Mouse (Mus musculus) ovary, postnatal 10 days (tissue): ENCODE results near the gene Gm9573.

ENCODE experiments used
- DNase-seq: peaks from one replicate; pipeline ENCODE4 v3.0.0; 2022; ENCODE audit warnings: low spot score

Gene Gm9573

DNA sequence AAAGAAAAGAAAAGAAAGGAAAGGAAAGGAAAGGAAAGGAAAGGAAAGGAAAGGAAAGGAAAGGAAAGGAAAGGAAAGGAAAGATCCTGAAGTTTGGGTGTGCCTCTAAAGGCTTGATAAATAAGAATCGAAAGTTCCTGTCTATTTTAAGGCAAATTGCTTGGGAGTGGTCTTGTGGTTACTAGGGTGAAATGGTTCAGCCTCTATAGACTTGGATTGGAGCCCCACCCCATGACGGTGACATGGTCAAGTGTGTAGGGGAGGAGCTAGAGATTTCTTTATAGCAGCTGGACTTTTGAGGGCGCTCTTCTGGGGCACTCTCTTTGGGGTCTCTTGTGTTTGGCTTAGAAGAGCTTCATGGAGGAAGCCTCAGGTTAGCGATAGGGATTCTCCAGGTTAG lies 32.7 kb downstream of the Gm9573 start:
- DNase-seq = no peak

DNA sequence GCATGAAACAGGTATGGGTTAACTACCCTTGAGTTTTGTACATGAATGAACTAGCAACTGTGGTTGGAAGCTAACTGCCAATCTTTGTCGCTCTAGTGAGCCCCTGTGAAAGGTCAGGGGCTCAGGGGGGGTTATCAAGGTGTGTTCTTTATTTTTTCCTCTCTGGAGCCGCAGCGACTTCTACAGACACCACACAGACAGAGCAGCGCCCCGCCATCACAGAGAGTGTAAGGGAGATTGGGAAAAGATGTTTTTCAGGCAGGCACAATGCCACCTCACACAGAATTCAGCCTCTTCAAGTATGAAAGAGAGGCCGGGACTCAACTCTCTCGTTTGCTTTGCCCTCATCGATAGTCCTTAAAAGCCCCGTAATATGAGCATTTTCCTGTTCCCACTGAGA lies 34.3 kb downstream of the Gm9573 start:
- no peak for DNase-seq

DNA sequence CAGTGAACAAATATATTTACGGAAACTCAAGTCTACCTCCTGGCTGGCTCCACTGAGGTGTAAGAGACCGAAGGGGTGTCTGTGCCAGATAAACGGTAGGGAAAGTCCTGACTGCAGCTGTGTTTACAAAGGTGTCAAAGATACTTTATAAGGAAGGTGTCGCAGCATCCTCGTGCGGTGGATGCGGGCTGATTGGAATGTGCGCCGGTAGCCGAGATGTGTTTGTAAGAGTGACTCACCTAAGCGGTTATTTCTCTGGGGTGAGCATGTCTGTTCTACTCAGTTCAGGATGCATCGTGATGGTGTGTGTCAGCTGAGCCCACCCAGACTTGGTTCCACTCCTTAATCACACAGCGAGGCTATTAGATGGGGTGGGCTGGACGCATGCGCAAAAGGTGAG lies 34.7 kb downstream of the Gm9573 start:
- no peak for DNase-seq

DNA sequence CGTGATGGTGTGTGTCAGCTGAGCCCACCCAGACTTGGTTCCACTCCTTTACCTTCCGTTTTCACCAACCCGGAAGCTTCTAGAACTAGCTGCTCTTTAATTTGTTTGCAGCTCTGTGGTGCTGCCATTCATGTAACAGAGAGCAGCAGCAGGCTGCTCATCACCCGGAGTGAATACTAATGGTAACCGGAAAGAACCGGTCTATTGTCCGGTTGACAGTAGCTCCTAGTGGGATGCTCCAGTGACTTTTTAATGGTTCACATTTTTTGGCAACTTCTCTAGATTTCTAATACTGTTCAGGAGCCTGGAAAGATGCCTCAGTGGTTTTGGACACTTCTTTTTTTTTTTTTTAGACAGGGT lies 35.2 kb downstream of the Gm9573 start:
- no peak for DNase-seq

DNA sequence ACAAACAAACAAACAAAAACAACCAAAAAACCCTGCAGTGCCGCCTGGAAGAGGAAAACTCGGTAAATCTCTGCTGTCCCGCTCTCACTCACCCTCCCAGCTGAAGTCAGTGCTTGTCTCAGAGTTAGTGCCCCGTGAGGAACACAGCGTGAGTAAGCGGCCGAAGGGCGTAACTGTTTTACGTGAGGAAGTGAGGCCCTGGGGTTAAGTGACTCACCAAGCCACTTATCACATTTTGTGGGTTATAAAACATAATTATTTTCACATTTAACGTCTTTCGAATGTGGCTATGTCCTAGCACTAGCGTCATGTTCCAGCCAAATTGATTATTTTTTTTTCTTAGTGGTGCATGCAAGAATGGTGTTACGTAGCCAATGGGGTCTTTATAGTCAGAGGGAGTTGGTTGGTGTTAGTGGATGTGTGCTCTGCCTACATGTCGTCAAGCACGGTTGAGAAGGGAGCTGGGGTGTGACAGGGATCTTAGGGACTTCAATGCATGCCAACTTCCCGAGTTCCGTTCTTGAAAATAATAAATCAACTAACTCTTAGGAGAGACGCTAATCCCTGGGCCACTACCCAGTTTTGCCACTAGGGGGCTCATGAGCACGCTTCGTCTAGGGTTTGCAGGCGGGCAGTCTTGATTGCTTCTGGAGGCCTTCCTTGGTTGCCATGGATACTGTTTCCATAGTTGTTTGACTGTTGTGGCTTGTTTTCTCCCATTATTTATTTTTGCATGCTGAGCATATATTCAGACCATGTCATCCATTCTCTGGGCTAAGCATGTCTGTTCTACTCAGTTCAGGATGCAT lies 35.8 kb downstream of the Gm9573 start:
- DNase-seq = peak; percentile 31

DNA sequence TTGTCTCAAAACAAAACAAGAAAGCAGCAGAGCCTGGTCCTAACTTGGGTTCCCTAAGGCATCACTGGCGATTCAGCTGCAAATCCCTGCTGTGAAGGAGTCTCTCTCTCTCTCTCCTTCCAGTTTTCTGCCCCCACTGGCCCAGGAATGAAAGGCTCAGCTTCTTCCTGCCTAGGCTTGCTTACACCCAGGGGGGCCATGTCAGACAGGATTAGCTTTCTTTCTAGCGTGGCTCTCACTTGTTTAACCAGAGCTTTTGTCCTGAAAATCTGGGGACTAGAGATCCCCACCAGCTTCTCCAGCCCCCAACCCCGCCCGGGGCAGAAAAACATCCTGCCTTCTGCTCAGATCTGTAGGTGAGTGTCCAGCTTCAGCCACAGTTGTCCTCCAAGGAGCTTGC lies 38.0 kb downstream of the Gm9573 start:
- no peak for DNase-seq

DNA sequence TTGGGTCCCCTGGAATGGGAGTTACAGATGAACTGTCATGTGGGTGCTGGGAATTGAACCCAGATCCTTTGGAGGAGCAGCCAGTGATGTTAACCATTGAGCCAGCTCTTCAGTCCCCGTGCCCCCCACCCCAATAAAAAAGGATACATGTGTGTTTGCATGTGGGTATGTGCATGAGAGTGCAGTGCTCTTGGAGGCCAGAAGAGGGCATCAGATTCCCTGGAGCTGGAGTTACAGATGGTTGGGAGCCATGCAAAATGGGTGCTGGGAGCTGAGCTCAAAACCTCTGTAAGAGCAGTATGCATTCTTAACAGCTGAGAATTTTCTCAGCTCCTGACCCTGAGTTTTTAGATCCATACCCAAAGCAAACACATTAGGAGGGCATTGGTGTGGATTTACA lies 39.1 kb downstream of the Gm9573 start:
- no peak for DNase-seq

DNA sequence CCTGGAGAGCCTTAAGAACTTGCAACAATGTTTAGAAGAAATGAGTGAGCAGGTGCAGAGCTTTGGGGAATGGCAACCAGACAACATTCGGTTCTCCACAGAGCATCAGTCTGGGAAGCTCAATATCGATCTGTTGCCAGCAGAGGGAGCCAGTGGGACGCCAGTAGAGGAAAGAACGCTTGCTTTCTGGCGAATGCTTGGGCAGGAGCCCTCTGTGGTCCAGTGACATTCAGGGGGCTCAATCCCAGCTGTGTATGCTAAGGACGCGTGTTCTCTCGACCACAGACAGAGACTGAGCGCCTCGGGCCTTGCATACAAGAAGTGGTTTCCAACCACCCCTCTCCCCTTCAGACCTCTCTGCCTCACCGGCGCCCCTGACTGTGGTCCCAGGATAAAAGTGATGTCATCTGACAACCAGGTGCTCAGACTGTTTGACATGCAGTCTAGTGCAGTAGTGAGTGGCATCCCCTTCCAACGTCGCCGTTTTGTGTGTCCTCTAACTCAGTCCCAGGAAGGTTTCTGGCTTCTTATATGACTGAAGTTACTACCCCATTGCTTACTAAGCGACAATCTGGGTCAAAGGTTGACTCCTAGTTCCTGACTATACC lies 42.0 kb downstream of the Gm9573 start:
- peak; percentile 52 for DNase-seq

DNA sequence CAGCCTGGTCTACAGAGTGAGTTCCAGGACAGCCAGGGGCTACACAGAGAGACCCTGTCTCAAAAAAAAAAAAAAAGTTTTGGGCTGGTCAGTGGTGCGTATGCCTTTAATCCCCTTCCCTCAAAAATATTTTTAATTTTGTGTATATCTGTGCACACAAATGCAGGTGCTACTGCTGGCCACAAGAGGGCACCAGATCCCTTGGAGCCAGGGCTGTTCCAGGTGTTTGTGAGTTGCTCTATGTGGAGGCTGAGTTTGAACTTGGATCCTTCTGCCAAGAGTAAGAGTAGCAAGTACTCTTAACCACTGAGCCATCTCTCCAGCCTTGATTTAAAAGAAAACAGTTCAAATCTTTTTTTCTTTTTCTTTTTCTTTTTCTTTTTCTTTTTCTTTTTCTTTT lies 43.5 kb downstream of the Gm9573 start:
- DNase-seq = no peak

DNA sequence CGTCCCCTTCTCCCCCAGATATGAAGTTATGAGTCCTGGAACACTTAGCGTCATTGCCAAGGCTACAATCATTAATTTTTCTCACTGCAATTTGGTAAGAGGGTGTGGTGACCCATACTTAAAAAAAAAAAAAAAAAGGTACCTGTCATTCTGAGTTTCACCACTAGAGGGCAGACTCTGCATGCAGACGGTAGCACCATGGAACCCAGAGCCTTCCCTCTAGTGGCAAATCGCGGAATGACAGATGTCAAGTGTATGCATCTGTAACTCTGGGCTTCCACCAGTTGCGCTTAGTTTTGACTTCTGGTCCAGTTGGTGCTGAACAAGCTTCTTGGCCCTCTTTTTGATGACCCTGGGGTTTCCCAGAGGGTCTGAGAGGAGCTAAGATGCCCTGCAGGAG lies 48.2 kb downstream of the Gm9573 start:
- DNase-seq = peak; percentile 48

DNA sequence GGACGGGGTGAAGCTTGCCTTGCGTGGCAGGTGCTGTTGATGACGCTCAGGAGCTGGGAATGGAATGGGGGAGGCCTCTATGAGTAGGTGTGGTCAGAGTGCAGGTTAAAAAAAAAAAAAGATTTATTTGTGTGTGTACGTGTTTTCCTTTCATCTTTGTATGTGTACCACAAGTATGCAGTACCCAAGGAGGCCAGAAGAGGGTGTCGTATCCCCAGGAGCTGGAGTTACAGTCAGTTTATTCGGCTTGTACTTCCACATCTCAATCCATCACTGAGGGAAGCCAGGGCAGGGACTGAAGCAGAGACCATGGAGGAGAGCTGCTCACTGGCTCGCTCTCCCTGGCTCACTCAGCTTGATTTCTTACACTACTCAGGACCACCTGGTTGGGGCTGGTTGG lies 55.0 kb downstream of the Gm9573 start:
- DNase-seq = no peak

DNA sequence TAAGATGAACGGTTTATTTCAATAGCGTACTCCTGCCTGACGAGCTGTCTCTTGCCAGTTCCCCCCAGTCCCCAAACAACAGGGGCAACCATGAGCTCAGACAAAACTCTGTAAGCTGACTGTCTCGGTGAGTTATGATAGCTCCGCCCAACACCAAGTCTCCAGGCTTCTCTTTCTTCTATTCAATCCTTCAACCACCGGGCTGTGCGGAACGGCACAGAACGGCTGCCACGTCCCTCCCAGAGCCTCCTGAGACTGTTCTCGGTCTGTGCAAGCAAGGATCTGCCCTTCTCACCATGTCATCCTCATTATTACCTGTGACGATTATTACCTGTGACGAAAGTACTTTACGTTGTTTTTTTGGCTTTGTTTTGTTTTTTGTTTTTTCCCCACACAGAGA lies 55.6 kb downstream of the Gm9573 start:
- DNase-seq = no peak

DNA sequence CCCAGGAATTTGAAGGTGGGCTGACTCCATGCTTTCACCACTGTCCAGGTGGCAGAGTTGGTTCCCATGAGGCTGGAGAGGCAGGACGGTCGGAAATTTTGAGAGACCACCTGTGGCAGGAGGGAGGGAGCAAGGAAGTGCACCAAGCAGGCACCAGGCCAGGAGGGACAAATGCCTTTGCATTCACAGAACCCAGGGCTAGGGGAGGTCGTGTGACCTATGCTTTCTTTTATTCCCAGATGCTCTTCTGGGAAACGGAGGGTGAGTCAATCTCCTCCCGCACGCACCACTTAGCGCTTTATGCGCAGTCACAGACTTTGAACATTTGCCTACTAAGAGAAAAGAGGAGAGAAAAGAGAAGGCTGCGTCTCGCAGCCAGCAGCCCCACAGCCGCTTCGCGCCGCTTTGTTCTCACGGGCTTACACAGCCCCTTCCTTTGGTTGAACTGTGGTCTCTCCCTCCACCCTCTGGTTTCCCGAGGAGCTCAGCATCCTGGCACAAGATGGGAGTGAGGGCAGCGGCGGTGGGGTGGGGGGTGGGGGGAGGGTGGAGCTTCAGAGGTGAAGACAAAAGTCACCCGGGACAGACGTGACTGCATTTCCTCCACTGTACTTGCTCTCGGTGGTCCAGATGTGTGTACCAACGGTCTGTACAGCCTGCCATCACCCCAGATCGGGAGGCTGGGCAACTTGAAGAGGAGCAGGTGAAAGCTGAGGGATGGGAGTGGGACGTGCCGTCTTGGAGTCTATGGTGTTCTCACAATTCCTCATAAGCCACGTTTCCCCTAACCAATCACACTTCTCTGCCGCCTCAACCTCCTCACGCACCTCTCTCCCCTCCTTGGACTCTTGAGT lies 57.1 kb downstream of the Gm9573 start:
- DNase-seq = no peak
